Comparison of ENCODE assay signal across 23 mouse cellular contexts in the genomic region with DNA sequence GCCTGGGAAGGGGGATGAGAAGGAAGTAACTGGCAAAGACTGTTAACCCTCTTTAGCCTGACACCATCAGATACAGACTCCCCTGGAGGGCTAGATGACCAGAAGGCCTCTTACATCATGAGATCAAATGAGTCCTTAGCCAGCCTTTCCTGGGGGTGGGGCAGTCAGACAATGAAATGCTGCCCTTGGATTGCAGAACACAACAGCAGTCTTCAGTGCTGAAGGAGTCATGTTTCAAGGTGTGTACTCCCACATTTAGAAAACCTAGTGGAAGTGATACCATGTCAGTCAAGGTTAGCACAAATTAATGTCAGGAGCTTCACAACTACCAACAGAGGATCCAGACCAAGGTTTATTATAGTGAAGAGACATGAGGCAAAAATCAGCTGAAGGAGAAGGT. TPM values are rescaled to one million over a fixed set of nuclear protein-coding genes. Genes with fewer than 3 reads are reported as not detected.
A peak's percentile ranks its signal among the peaks of the same experiment; 100 is the strongest.
DNase-seq lines count a peak whose midpoint lies in the region; ATAC-seq and TF ChIP-seq lines count a peak whose summit lies in the region.
"Had no signal": no experiment of that assay in that cellular context is flagged by ENCODE, and none has a peak within 500 bp of the region (broad histone marks: within the 10 kb centered on the region; RNA-seq: fewer than 3 reads in every experiment).

No protein-coding gene starts in this region.

- H3K4me2 ChIP-seq in heart, embryonic 13.5 days = no peak overlapping the region
- H3K4me2 ChIP-seq: heart, embryonic 12.5 days; hindbrain, embryonic 15.5 days; kidney, embryonic 15.5 days; liver, embryonic 15.5 days; neural tube, embryonic 12.5 days had no signal

- intact Hi-C loops in heart, adult 2 months (cut with DNase I) = no loop called here

- H3K9me3 ChIP-seq in heart, embryonic 13.5 days = no peaks in the 10 kb centered on the region
- H3K9me3 ChIP-seq: heart, embryonic 12.5 days; hindbrain, embryonic 10.5 days; hindbrain, embryonic 15.5 days; kidney, embryonic 15.5 days; liver, embryonic 15.5 days; midbrain, embryonic 10.5 days; neural tube, embryonic 12.5 days had no signal

- no peak for ATAC-seq in heart, embryonic 13.5 days (ENCODE audit: extremely low read depth, insufficient number of reproducible peaks, low FRiP score, low TSS enrichment)
- ATAC-seq: inflammation-experienced regulatory T-cells, adult 6 months; Patski had no signal

- H3K79me2 ChIP-seq in heart, adult 2 months (replicated peaks; ENCODE audit: control insufficient read depth, insufficient read depth, low read length) = no peaks in the 10 kb centered on the region

- H3K27me3 ChIP-seq in heart, embryonic 13.5 days (replicated peaks) = no peaks in the 10 kb centered on the region
- no peaks in the 10 kb centered on the region for H3K27me3 ChIP-seq in heart, adult 2 months (ENCODE audit: control insufficient read depth, insufficient read depth, low read length)
- H3K27me3 ChIP-seq: heart, embryonic 12.5 days; hindbrain, embryonic 15.5 days; kidney, embryonic 15.5 days; liver, embryonic 15.5 days; neural tube, embryonic 12.5 days; Patski had no signal

- peaks cover 13% of the 10 kb centered on the region for H3K4me1 ChIP-seq in heart, embryonic 13.5 days
- no peaks in the 10 kb centered on the region for H3K4me1 ChIP-seq in heart, adult 2 months (ENCODE audit: control insufficient read depth, insufficient read depth, low read length)
- H3K4me1 ChIP-seq in lung, adult 2 months (ENCODE audit: control insufficient read depth, insufficient read depth, low read length) = no peaks in the 10 kb centered on the region; the same call in 1 of the 2 replicates
- H3K4me1 ChIP-seq: hindbrain, embryonic 10.5 days; kidney, embryonic 15.5 days; midbrain, embryonic 10.5 days; neural tube, embryonic 12.5 days had no signal

- no peak for TF ChIP-seq EP300 in heart, adult 2 months (IDR thresholded peaks at IDR 0.05; ENCODE audit: insufficient read depth, low read depth, low read length)

- TF ChIP-seq POLR2A in heart, adult 2 months (IDR thresholded peaks at IDR 0.05; ENCODE audit: insufficient read depth, low read depth, low read length) = no peak
- no peak for TF ChIP-seq POLR2A in lung, adult 2 months (IDR thresholded peaks at IDR 0.05; ENCODE audit: borderline replicate concordance, extremely low read depth, low read depth, low read length)

- TF ChIP-seq CTCF in heart, adult 2 months (IDR thresholded peaks at IDR 0.05) = no peak
- no peak for TF ChIP-seq CTCF in lung, adult 2 months (IDR thresholded peaks at IDR 0.05; ENCODE audit: insufficient read depth, low read length)

- H3K4me3 ChIP-seq in heart, embryonic 13.5 days = no peak overlapping the region
- H3K4me3 ChIP-seq in heart, adult 2 months = no peak overlapping the region
- H3K4me3 ChIP-seq in lung, adult 2 months (replicated peaks; ENCODE audit: extremely low read depth, low read depth, low read length) = no peak overlapping the region
- H3K4me3 ChIP-seq: heart, embryonic 12.5 days; hindbrain, embryonic 10.5 days; hindbrain, embryonic 15.5 days; kidney, embryonic 15.5 days; liver, embryonic 15.5 days; midbrain, embryonic 10.5 days; myocyte; neural tube, embryonic 12.5 days had no signal

- no peak for DNase-seq in heart, adult 2 months
- peak; percentile 40 to 70 for DNase-seq in lung, adult 18-20 months
- DNase-seq in lung, adult 2 months = no peak
- peak; percentile 34 for DNase-seq in R1 (ENCODE audit: low read depth, low spot score)
- DNase-seq in lung, postnatal 10 days = peak; percentile 33
- DNase-seq in cerebellum, postnatal 10 days = no peak
- DNase-seq: adrenal gland, adult 2 months; gastrocnemius, postnatal 25 days; kidney, adult 11 months; spleen, adult 18-20 months; thymus, adult 2 months; thymus, postnatal 36 days had no signal

- peaks cover 97% of the 10 kb centered on the region for H3K36me3 ChIP-seq in heart, embryonic 13.5 days
- no peaks in the 10 kb centered on the region for H3K36me3 ChIP-seq in heart, adult 2 months (ENCODE audit: control insufficient read depth, insufficient read depth, low read length)

- H3K27ac ChIP-seq in heart, embryonic 13.5 days (replicated peaks) = 0 out of 2 replicates have a peak overlapping the region, but pooled peaks have one; percentile 0
- H3K27ac ChIP-seq in heart, adult 2 months = no peak overlapping the region
- H3K27ac ChIP-seq: hindbrain, embryonic 10.5 days; hindbrain, embryonic 15.5 days; kidney, embryonic 15.5 days; liver, embryonic 15.5 days; midbrain, embryonic 10.5 days; neural tube, embryonic 12.5 days had no signal

- no peak overlapping the region for H3K9ac ChIP-seq in heart, embryonic 13.5 days
- H3K9ac ChIP-seq in heart, adult 2 months (ENCODE audit: low read depth, low read length) = no peak overlapping the region
- H3K9ac ChIP-seq: heart, embryonic 12.5 days; hindbrain, embryonic 15.5 days; kidney, embryonic 15.5 days; liver, embryonic 15.5 days; neural tube, embryonic 12.5 days had no signal

RNA-seq across cellular contexts. Expression of a gene that starts 5.4 kb away (rescaled TPM):
- polyA plus RNA-seq in heart, embryonic 13.5 days (2015; fragmentation: Nextera tagmentation; extraction: Ambion mirVana) = 0.52 TPM in 1 of 2 replicates, not detected in the other
- total RNA-seq in heart, adult 2 months (2021) = under 1 TPM in 1 of 2 experiments, not detected in 1; 0.66 TPM
- 0.96 and 1.0 TPM in 2 replicates for polyA plus RNA-seq in heart, adult 2 months (2012; rRNA removed)
- 3.1 and 3.7 TPM in 2 replicates for polyA plus RNA-seq in lung, adult 2 months (2012; rRNA removed)
- polyA plus RNA-seq: myocyte had no signal

RNA-seq across cellular contexts. Expression of a gene that starts 46.9 kb away (rescaled TPM):
- polyA plus RNA-seq in heart, embryonic 13.5 days (2015; fragmentation: Nextera tagmentation; extraction: Ambion mirVana) = 28.9 and 30.7 TPM in 2 replicates
- total RNA-seq in heart, adult 2 months (2021) = 10 to 100 TPM; 13.1 to 16.5 TPM
- 26.2 and 27.7 TPM in 2 replicates for polyA plus RNA-seq in heart, adult 2 months (2012; rRNA removed)
- 125 and 161 TPM in 2 replicates for polyA plus RNA-seq in lung, adult 2 months (2012; rRNA removed)

Comparison
In these comparisons a context has a peak if more than half of its experiments do, and no peak if none do; other contexts are left out.
1. DNase-seq: peak in lung, adult 18-20 months (2 of 2), R1 (single experiment) and lung, postnatal 10 days (single experiment); none in heart, adult 2 months (0 of 2), lung, adult 2 months (single experiment) and cerebellum, postnatal 10 days (0 of 2).